Mouse (Mus musculus) bone marrow, adult 2 months (tissue): Measurements from ENCODE around the gene Syk.

Source experiments
- CTCF ChIP-seq: fragments of 200-500 bp; IDR thresholded peaks from 2 replicates; pipeline ENCODE4 v1.5.1; 2011; ENCODE audit warnings: low read length, control low read depth; ENCODE audit not compliant: control insufficient read depth, insufficient read depth
- POLR2A ChIP-seq: fragments of 200-500 bp; IDR thresholded peaks from 2 replicates; pipeline ENCODE4 v1.6.1; 2011; ENCODE audit warnings: low read depth, mild to moderate bottlenecking, control low read depth, low read length, borderline replicate concordance; ENCODE audit not compliant: control insufficient read depth

GRCm38 (mm10) chr13:52575483-52575882 lies 7.5 kb upstream of the Syk start:
- TF ChIP-seq CTCF (no peak), POLR2A (no peak)
